Mouse (Mus musculus) frontal cortex, postnatal 10 days (tissue): ENCODE measurements around the gene Gprc5a.

Experiments used
- DNase-seq, 2 experiments: peaks; one replicate each; pipeline ENCODE4 v3.0.0; 2022; ENCODE audit warnings: low spot score in 2 of 2, mixed read lengths in 1 of 2

Gene Gprc5a

GRCm38 (mm10) chr6:135065236-135065957 is at the start of gene Gprc5a:
Gprc5a (plus strand) TSS chr6:135065651.
- no peak for DNase-seq

DNA sequence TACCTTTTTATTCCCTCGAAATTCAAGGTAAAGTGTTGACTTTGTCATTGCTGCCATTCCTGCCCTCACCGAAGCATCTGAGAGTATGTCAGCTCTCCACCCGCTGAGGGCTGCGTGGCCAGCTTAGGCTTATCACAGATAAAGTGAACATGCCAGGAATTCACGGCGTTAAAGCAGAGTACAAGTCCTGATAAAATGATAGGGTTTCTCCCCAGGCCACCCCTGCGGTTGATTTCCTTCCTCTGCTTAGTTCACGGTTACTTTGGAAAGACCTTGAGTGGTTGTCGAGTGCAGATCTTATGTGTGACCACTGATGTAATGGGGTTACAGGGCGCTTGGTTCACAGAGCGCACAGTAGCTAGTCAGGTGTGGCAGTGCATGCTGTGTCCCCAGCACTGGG is 48.2 kb upstream of the Gprc5a start:
- no peak for DNase-seq

DNA sequence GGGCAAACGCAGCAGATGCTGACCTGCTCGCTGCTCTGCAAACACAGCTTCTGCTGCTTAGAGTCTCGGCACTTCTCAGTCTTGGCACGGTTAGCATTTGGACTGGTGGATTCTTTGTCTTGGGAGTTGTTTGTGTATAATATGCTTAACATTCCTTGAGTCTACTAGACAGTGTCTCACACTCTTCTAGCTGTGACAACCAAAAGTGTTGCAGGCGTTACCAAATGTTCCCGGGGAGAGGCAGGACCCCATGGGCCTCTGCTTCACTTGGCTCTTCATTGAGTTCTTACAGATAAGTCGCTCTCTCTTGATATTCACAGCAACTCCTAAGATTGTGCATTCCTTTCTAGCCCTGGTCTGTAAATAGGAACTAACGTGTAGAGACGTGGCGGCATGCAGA is 45.9 kb upstream of the Gprc5a start:
- no peak for DNase-seq

- DNase-seq = no peak
Measured at GRCm38 (mm10) chr6:135021633-135022032, 43.8 kb upstream of the Gprc5a start.

DNA sequence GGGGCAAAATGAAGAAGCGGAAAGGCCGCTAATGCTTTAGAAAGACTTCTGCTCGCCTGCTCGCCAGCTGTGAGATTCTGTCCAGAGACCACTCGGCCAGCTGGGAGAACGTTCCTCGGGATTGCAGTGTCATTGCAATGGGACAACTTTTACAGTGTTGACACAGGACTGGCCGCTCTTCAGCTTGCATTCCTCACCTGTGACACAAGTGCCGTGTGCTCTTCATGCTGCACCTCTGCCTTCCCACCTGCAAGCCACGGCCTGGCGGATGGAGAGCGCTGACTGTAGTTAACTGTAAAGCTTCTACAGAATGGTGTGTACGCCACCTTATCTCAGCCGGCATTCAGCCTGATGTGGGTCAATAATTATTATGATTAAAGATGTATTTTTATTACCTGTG is 42.1 kb upstream of the Gprc5a start:
- no peak for DNase-seq

DNA sequence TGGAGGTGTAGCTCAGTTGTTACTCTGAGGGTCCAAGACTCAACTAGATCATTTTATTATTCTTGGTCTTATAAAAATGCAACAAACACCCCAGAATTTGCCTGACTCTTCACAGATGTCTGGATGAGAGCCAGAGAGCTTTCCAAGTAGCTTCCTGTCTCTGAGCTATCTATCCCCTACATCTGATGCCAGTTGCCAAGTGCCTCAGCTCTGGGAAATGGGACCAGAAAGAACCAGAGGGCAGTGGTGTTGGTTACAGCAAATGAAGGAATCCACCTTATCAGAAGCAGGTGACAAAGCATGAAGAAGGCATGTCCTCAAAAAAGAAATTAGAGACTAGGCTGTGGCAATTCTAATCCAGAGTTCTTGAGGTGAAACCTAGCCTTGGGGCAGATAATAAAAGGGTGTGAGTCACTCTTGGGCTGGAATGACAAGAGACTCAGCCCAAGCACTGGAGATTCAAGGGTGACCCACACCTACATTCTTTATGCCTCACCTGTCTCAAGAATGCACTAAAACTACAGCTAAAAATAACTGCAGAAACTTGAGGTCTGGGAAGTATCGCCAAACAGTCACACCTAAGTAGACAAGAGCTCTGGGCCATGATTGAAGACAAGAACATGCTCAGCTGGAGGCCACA is 40.5 kb upstream of the Gprc5a start:
- DNase-seq = no peak

- no peak for DNase-seq
Measured at GRCm38 (mm10) chr6:135026232-135026631, 39.2 kb upstream of the Gprc5a start.

DNA sequence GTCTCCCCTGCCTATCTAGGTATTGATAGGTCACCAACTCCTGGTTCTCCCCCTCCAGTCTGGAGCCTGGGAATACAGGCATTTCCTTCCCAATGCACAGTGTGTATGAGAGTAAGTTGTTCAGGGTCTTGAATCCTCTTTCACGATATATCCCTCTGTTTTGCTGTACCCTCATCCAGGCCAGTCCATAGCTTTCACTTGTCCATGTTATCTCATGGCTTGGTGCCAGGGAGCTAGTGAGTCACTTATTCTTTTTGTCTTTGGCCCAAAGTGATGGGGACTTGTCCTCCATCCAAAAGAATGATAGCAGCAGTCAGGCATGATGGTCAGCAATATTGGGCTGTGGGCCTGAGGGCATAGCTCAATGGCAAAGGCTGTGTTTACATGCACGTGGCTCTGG is 38.7 kb upstream of the Gprc5a start:
- DNase-seq = no peak

GRCm38 (mm10) chr6:135029246-135029645 is 36.2 kb upstream of the Gprc5a start:
- DNase-seq = no peak

GRCm38 (mm10) chr6:135038674-135039073 is 26.8 kb upstream of the Gprc5a start:
- DNase-seq = no peak

DNA sequence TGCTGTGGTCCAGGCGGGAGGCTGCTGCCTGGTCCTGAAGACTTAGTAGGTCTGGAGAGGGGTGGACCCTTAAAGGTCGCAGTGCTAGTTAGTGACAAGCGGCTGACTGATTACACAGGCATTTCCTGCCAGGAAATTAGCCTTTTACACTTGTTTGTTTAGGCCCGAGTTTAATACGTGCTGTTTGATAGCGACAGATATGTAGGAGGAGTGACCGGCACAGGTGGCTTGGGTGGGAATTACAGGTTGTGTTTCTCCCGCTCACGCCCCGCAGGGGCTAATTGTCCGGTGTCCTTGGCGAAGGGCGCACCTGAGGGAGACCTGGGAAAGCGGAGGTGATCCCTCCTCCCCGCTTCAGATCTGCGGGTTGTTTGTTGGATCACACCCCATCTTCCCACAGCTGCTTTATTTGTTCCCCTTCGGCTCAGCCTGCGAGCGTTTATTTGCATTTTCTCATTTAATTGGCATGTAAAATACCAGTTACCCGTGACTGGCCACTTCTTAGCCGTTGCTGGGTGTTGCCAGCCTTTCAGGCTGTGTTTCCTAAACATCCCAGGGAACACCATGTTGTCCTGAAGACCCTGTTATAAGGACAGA is 25.1 kb upstream of the Gprc5a start:
- DNase-seq = no peak

GRCm38 (mm10) chr6:135041930-135042329 is 23.5 kb upstream of the Gprc5a start:
- no peak for DNase-seq

DNA sequence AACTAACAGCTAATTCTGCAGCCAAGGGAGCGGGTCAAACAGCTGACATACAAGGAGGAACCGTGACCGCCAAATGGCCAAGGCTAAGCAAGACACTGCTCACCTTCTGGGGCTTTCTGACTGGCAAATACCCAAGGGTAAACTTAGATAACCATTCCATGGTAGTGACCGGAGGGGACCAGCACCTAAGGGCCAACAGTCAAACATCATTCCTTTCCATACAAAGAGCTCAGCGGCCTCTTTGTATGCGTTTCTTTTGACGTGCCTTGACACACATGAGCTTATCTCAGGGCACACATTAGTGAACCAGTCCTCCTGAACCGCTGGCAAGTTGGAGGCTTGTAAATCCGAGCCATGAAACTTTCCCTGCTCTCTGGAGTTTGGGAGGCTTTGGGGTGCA is 18.2 kb upstream of the Gprc5a start:
- DNase-seq = no peak

- DNase-seq = no peak
Measured at GRCm38 (mm10) chr6:135048509-135048908, 16.9 kb upstream of the Gprc5a start.

DNA sequence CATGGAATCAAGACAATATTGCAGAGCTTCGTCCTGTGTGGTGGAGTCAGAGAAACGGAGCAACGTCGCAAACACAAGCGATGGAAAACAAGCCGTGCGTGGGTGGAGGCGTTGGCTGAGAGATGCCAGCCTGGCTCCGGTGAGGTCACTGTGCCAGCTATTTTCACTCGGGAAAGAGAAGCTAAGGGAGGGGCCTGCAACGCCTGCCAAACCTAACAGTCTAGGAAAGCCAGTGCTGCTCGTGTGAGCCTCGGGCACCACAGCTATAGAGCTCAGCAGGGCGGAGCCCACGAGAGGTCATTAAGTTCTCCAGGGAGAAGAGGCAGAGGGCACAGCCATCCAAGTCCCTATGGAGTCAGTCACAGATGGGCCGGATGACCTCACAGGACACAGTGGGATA is 16.5 kb upstream of the Gprc5a start:
- DNase-seq = no peak

DNA sequence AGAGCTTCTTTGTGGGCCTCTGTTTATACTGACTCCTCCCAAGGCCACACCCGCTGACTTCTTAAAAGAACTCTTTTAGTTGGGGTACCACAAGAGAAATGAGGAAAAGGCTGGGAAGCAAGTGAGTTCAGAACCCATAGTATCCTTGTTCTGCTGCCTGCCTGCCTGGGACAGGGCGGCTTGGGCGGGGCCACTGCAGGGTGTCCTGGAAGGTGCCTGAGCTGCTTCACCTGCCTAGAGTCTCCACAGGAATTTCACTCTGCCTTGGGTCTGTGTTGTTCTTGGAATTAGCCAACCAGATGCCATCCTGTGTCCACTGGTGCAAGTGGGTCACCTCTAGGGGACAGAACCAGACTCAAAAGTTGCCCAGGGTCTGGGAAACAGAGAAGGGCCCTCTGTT is 11.7 kb upstream of the Gprc5a start:
- no peak for DNase-seq

- no peak for DNase-seq
Measured at GRCm38 (mm10) chr6:135055882-135056281, 9.6 kb upstream of the Gprc5a start.

DNA sequence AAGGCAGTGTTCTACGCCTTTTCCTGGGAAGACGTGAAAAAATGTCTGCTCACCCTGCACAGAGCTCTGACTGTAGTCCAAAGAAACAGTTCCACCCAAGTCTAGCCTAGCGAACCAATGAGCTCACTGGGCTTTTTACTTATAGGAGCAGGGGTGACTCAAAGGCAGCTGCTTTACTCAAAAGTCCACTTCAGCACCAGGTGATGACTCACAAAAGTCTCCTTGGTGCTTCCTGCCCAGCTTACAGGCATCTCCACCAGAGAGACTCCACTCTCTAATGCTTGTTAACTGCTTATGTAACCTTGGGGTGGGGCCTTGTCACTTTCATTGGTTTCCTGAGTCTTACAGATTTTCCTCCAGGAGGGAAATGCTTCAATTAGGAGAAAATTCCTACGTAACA is 4.7 kb upstream of the Gprc5a start:
- no peak for DNase-seq

DNA sequence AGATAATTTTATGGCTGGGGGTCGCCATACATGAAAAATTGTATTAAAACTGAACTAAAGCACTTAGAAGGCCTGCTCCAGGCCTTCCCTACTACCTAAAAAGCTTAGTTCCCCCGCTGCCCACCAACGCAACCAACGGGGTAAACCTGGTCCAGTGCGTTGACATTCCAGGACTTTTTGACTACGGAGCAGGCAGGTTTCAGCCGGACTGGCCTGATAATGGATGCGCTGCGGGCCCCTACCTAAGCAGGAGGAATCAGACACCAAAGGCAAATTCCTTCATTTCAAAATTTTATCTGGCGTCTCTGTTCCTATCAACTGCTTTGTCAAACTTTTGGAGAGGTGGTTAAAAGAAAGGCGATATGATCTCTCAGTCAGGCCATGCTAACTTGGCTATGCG is 830 bp upstream of the Gprc5a start:
- DNase-seq = no peak

- no peak for DNase-seq
Measured at GRCm38 (mm10) chr6:135066795-135067445, 1.5 kb downstream of the Gprc5a start.

DNA sequence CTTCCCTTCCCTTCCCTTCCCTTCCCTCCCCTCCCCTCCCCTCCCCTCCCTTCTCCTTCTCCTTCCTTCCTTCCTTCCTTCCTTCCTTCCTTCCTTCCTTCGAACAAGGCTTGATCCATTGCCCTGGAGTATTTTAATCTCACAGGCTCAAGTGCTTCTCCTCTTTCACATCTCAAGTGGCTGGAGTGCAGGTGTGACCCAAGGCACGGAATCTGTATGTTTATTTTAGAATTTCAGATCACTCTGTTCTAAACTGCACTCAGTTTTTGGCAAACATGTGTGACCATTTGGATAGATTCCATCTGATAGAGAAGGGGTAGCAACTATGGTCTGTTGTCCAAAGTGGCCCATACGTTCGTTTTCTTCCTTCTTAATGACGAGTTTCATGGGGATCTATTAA is 2.8 kb downstream of the Gprc5a start:
- DNase-seq = no peak

- no peak for DNase-seq
Measured at GRCm38 (mm10) chr6:135069856-135070255, 4.4 kb downstream of the Gprc5a start.

- DNase-seq = no peak
Measured at GRCm38 (mm10) chr6:135070347-135070746, 4.9 kb downstream of the Gprc5a start.
